Mouse (Mus musculus): ENCODE measurements around the gene Ube2r2. TPM values are rescaled to one million over a fixed set of nuclear protein-coding genes. Genes with fewer than 3 reads are reported as not detected.

Ube2r2 gene
- polyA plus RNA-seq, 1 experiment from 2014 or later: 39.4 TPM

GRCm38 (mm10) chr4:41092958-41093357 is 42.6 kb upstream of the Ube2r2 start:
- Histone ChIP-seq H3K36me3 (replicated peaks; ENCODE audit: insufficient read depth, low read length) (no peaks in the 10 kb centered on the region), H3K27me3 (ENCODE audit: insufficient read depth, low read length) (peaks cover 11% of the 10 kb centered on the region), H3K4me3 (ENCODE audit: low read depth, low read length) (no peak overlapping the region), H3K4me1 (ENCODE audit: insufficient read depth) (peaks cover 48% of the 10 kb centered on the region), H3K27ac (ENCODE audit: low read depth) (no peak overlapping the region), H3K4me2 (ENCODE audit: low read depth, low read length) (no peak overlapping the region), H3K9ac (replicated peaks) (no peak overlapping the region), H3K9me3 (ENCODE audit: low read length) (no peaks in the 10 kb centered on the region)
- WGBS (ENCODE audit: insufficient replicate concordance): 71% methylated on average over 1 of the region's 1 CpGs
- ATAC-seq: no peak
- no peak for DNase-seq
- TF ChIP-seq EP300 (IDR thresholded peaks at IDR 0.05; ENCODE audit: low read depth) (no peak), CTCF (IDR thresholded peaks at IDR 0.05; ENCODE audit: low read depth) (no peak)

- Histone ChIP-seq H3K4me3 (ENCODE audit: low read depth, low read length) (no peak overlapping the region), H3K9ac (replicated peaks) (no peak overlapping the region), H3K9me3 (ENCODE audit: low read length) (no peaks in the 10 kb centered on the region), H3K4me2 (ENCODE audit: low read depth, low read length) (no peak overlapping the region), H3K4me1 (ENCODE audit: insufficient read depth) (peaks cover 42% of the 10 kb centered on the region), H3K27me3 (ENCODE audit: insufficient read depth, low read length) (peaks cover 20% of the 10 kb centered on the region), H3K36me3 (replicated peaks; ENCODE audit: insufficient read depth, low read length) (no peaks in the 10 kb centered on the region), H3K27ac (ENCODE audit: low read depth) (no peak overlapping the region)
- no peak for TF ChIP-seq EP300 (IDR thresholded peaks at IDR 0.05; ENCODE audit: low read depth)
- no peak for TF ChIP-seq CTCF (IDR thresholded peaks at IDR 0.05; ENCODE audit: low read depth)
- ATAC-seq (no peak), DNase-seq (no peak)
- WGBS (ENCODE audit: insufficient replicate concordance): 69% methylated on average over 9 of the region's 9 CpGs
These were observed 41.2 kb upstream of the Ube2r2 start for GRCm38 (mm10) chr4:41094361-41094760.

- peaks cover 32% of the 10 kb centered on the region for H3K4me1 ChIP-seq (ENCODE audit: insufficient read depth)
- H3K27ac ChIP-seq (ENCODE audit: low read depth): peak overlapping the region; percentile 48; the same call in 1 of the 2 replicates
- peak; percentile 72 for DNase-seq
- H3K36me3 ChIP-seq (replicated peaks; ENCODE audit: insufficient read depth, low read length): no peaks in the 10 kb centered on the region
- no peak overlapping the region for H3K4me3 ChIP-seq (ENCODE audit: low read depth, low read length)
- H3K4me2 ChIP-seq (ENCODE audit: low read depth, low read length): peak overlapping the region; percentile 86
- peak; percentile 85 for ATAC-seq
- TF ChIP-seq CTCF (IDR thresholded peaks at IDR 0.05; ENCODE audit: low read depth) (no peak), EP300 (IDR thresholded peaks at IDR 0.05; ENCODE audit: low read depth) (peak; percentile 4; the same call in 1 of the 2 replicates)
- peaks cover 20% of the 10 kb centered on the region for H3K27me3 ChIP-seq (ENCODE audit: insufficient read depth, low read length)
- H3K9ac ChIP-seq (replicated peaks): peak overlapping the region; percentile 3; the same call in 1 of the 2 replicates
- WGBS (ENCODE audit: insufficient replicate concordance): 58% methylated on average over 8 of the region's 8 CpGs
- H3K9me3 ChIP-seq (ENCODE audit: low read length): no peaks in the 10 kb centered on the region
These were observed 39.4 kb upstream of the Ube2r2 start for GRCm38 (mm10) chr4:41096169-41096568.

GRCm38 (mm10) chr4:41096794-41097193 is 38.7 kb upstream of the Ube2r2 start:
- Histone ChIP-seq H3K27me3 (ENCODE audit: insufficient read depth, low read length) (peaks cover 20% of the 10 kb centered on the region), H3K4me2 (ENCODE audit: low read depth, low read length) (peak overlapping the region; percentile 86), H3K4me3 (ENCODE audit: low read depth, low read length) (peak overlapping the region; percentile 48), H3K9ac (replicated peaks) (peak overlapping the region; percentile 3), H3K27ac (ENCODE audit: low read depth) (no peak overlapping the region), H3K9me3 (ENCODE audit: low read length) (no peaks in the 10 kb centered on the region), H3K36me3 (replicated peaks; ENCODE audit: insufficient read depth, low read length) (no peaks in the 10 kb centered on the region), H3K4me1 (ENCODE audit: insufficient read depth) (peaks cover 32% of the 10 kb centered on the region)
- TF ChIP-seq CTCF (IDR thresholded peaks at IDR 0.05; ENCODE audit: low read depth): no peak
- TF ChIP-seq EP300 (IDR thresholded peaks at IDR 0.05; ENCODE audit: low read depth): peak; percentile 52; the same call in 1 of the 2 replicates
- peak; percentile 37 for ATAC-seq
- no peak for DNase-seq
- 49% methylated on average over 5 of the region's 5 CpGs for WGBS (ENCODE audit: insufficient replicate concordance)

- no peak for TF ChIP-seq EP300 (IDR thresholded peaks at IDR 0.05; ENCODE audit: low read depth)
- TF ChIP-seq CTCF (IDR thresholded peaks at IDR 0.05; ENCODE audit: low read depth): no peak
- no peak for ATAC-seq
- WGBS (ENCODE audit: insufficient replicate concordance): 32% methylated on average over 13 of the region's 13 CpGs
- Histone ChIP-seq H3K4me1 (ENCODE audit: insufficient read depth) (peaks cover 32% of the 10 kb centered on the region), H3K27ac (ENCODE audit: low read depth) (no peak overlapping the region), H3K9me3 (ENCODE audit: low read length) (no peaks in the 10 kb centered on the region), H3K4me3 (ENCODE audit: low read depth, low read length) (peak overlapping the region; percentile 48), H3K36me3 (replicated peaks; ENCODE audit: insufficient read depth, low read length) (no peaks in the 10 kb centered on the region), H3K9ac (replicated peaks) (peak overlapping the region; percentile 59; the same call in 1 of the 2 replicates), H3K27me3 (ENCODE audit: insufficient read depth, low read length) (peaks cover 20% of the 10 kb centered on the region), H3K4me2 (ENCODE audit: low read depth, low read length) (peak overlapping the region; percentile 86)
- DNase-seq: no peak
These were observed 38.2 kb upstream of the Ube2r2 start for GRCm38 (mm10) chr4:41097381-41097780.

GRCm38 (mm10) chr4:41097871-41098576 is 37.5 kb upstream of the Ube2r2 start, which contains the start of gene Aqp3:
Aqp3 (minus strand) TSS chr4:41098183.
- TF ChIP-seq EP300 (IDR thresholded peaks at IDR 0.05; ENCODE audit: low read depth) (no peak), CTCF (IDR thresholded peaks at IDR 0.05; ENCODE audit: low read depth) (peak; percentile 39)
- ATAC-seq (peak; percentile 64), DNase-seq (peak; percentile 76)
- Histone ChIP-seq H3K9ac (replicated peaks) (peak within 1 kb of the TSS; percentile 59), H3K27me3 (ENCODE audit: insufficient read depth, low read length) (peaks cover 20% of the 10 kb centered on the region), H3K4me2 (ENCODE audit: low read depth, low read length) (peak within 1 kb of the TSS; percentile 86), H3K4me1 (ENCODE audit: insufficient read depth) (peaks cover 32% of the 10 kb centered on the region), H3K36me3 (replicated peaks; ENCODE audit: insufficient read depth, low read length) (no peaks in the 10 kb centered on the region), H3K9me3 (ENCODE audit: low read length) (no peaks in the 10 kb centered on the region), H3K4me3 (ENCODE audit: low read depth, low read length) (peak within 1 kb of the TSS; percentile 48), H3K27ac (ENCODE audit: low read depth) (0 out of 2 replicates have a peak within 1 kb of the TSS, but pooled peaks have one; percentile 1)
- under 1% methylated on average over 42 of the region's 42 CpGs for WGBS (ENCODE audit: insufficient replicate concordance)
